8 mouse cellular contexts compared by ENCODE assay signal in the genomic region with DNA sequence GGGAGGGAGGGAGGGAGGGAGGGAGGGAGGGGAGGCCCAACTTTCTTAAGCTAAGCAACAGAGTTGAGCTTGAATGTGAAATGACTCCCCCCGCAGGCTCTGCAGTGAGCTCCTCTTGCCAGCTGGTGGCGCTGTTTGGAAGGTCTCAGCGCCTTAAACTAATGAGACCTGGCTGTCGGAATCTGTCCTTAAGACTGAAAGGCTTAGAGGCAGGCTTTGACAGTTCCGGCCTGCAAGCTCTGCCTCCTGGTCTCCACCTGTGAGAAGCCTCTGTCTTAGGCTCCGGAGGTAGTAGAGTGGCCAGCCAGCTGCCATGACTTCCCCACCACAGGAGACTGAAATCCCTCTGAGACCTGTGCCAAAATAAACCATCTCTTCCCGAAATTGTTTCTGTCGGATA. TPM values are rescaled to one million over a fixed set of nuclear protein-coding genes. Genes with fewer than 3 reads are reported as not detected.
DNase-seq lines count a peak whose midpoint lies in the region; ATAC-seq and TF ChIP-seq lines count a peak whose summit lies in the region.

No protein-coding gene starts in this region.

- TF ChIP-seq CTCF in lung, adult 2 months (IDR thresholded peaks at IDR 0.05; ENCODE audit: insufficient read depth, low read length) = peak; percentile 81

- WGBS in lung, adult 2 months = 15% methylated on average over 8 of the region's 8 CpGs

- no peak overlapping the region for H3K4me3 ChIP-seq in lung, adult 2 months (replicated peaks; ENCODE audit: extremely low read depth, low read depth, low read length)

- no peak for TF ChIP-seq POLR2A in lung, adult 2 months (IDR thresholded peaks at IDR 0.05; ENCODE audit: borderline replicate concordance, extremely low read depth, low read depth, low read length)

- peaks cover 11% of the 10 kb centered on the region for H3K4me1 ChIP-seq in lung, adult 2 months (ENCODE audit: control insufficient read depth, insufficient read depth, low read length)

- peak; percentile 33 for ATAC-seq in CD4-positive, CD25-positive, alpha-beta regulatory T cell, adult 4 months
- ATAC-seq in granulocyte monocyte progenitor cell, adult 5-6 weeks (replicated peaks; ENCODE audit: poor library complexity, severe bottlenecking) = peak; percentile 50
- no peak; the same call in 1 of the 2 replicates for ATAC-seq in monocyte, adult 5-6 weeks (replicated peaks; ENCODE audit: insufficient number of reproducible peaks, low FRiP score, low TSS enrichment, poor library complexity, severe bottlenecking)

- DNase-seq in adrenal gland, adult 18-20 months (ENCODE audit: low spot score in 2 of 2) = peak; percentile 62 to 67
- peak; percentile 76 for DNase-seq in embryo, embryonic 10 days (ENCODE audit: low spot score)
- DNase-seq in kidney, postnatal 10 days = peak; percentile 78
- peak; percentile 63 for DNase-seq in lung, adult 2 months
- peak; percentile 71 to 80 for DNase-seq in right cerebral cortex, adult 2 months (ENCODE audit: low spot score in 2 of 2)

RNA-seq across cellular contexts. Expression of a gene that starts 16.4 kb away (rescaled TPM):
- polyA plus RNA-seq in CD4-positive, CD25-positive, alpha-beta regulatory T cell, adult 4 months (2017; shearing (Covaris generic)) = 1,000 to 10,000 TPM; 1,558 to 1,756 TPM
- total RNA-seq in adrenal gland, adult 18-20 months (2021) = 1 to 10 TPM in 1 of 2 experiments, under 1 TPM in 1; 0.76 to 1.5 TPM
- not detected in 2 replicates for total RNA-seq in granulocyte monocyte progenitor cell, adult 5-6 weeks (2014; fragmentation: Nextera tagmentation)
- total RNA-seq in granulocyte monocyte progenitor cell, adult 5-6 weeks (2017) = not detected in 2 replicates
- polyA plus RNA-seq in lung, adult 2 months (2012; rRNA removed) = 10.7 and 11.4 TPM in 2 replicates
- total RNA-seq in monocyte, adult 5-6 weeks (2017) = 271 to 498 TPM (median 274 TPM) in 3 replicates

Comparison
In these comparisons a context has a peak if more than half of its experiments do, and no peak if none do; other contexts are left out.
1. RNA of a gene that starts 16.4 kb away (total RNA-seq): 271 to 498 TPM in monocyte, adult 5-6 weeks; 0.76 to 1.5 TPM in adrenal gland, adult 18-20 months and not detected in granulocyte monocyte progenitor cell, adult 5-6 weeks; every median in the first group is over 100 times any median in the second.
2. Peak in every context shown above with its lines, with median percentiles within 50 percentile points of each other: DNase-seq.